Mouse (Mus musculus): ENCODE data around the gene Lingo1. TPM values are rescaled to one million over a fixed set of nuclear protein-coding genes. Genes with fewer than 3 reads are reported as not detected.

Lingo1 gene
- polyA plus RNA-seq, 1 experiment from 2014 or later, result 47.8 TPM

- ATAC-seq (ENCODE audit: low FRiP score, low read depth), result 0 out of 2 replicates have a peak, but pooled peaks have one; percentile 44
- Histone ChIP-seq H3K27me3 (replicated peaks) (0 out of 2 replicates have a peak, but pooled peaks cover 2% of the 10 kb centered on the region), H3K36me3 (no peaks in the 10 kb centered on the region)
Observed at GRCm38 (mm10) chr9:56774231-56774630, 22.0 kb downstream of the Lingo1 start.

GRCm38 (mm10) chr9:56773666-56774065 lies 22.6 kb downstream of the Lingo1 start:
- ATAC-seq (ENCODE audit: low FRiP score, low read depth), result no peak
- Histone ChIP-seq H3K9me3 (no peaks in the 10 kb centered on the region), H3K27me3 (replicated peaks) (0 out of 2 replicates have a peak, but pooled peaks cover 2% of the 10 kb centered on the region), H3K36me3 (no peaks in the 10 kb centered on the region), H3K27ac (no peak overlapping the region), H3K9ac (no peak overlapping the region), H3K4me3 (no peak overlapping the region), H3K4me1 (peaks cover 27% of the 10 kb centered on the region), H3K4me2 (replicated peaks) (no peak overlapping the region)
- WGBS, result 70% methylated on average over 7 of the region's 7 CpGs

More at GRCm38 (mm10) chr9:56774231-56774630, 22.0 kb downstream of the Lingo1 start:
- WGBS, result 49% methylated on average over 6 of the region's 6 CpGs
- Histone ChIP-seq H3K4me1 (peaks cover 27% of the 10 kb centered on the region), H3K9me3 (no peaks in the 10 kb centered on the region), H3K4me2 (replicated peaks) (no peak overlapping the region), H3K9ac (no peak overlapping the region), H3K4me3 (no peak overlapping the region), H3K27ac (no peak overlapping the region)

- Histone ChIP-seq H3K4me1 (peaks cover 29% of the 10 kb centered on the region), H3K36me3 (no peaks in the 10 kb centered on the region), H3K27ac (no peak overlapping the region), H3K9me3 (no peaks in the 10 kb centered on the region), H3K4me2 (replicated peaks) (no peak overlapping the region), H3K4me3 (no peak overlapping the region), H3K27me3 (replicated peaks) (0 out of 2 replicates have a peak, but pooled peaks cover 2% of the 10 kb centered on the region), H3K9ac (no peak overlapping the region)
- peak; percentile 38; the same call in 1 of the 2 replicates for ATAC-seq (ENCODE audit: low FRiP score, low read depth)
- WGBS, result 68% methylated on average over 9 of the region's 9 CpGs
Observed at GRCm38 (mm10) chr9:56767653-56768136, 28.6 kb downstream of the Lingo1 start.

GRCm38 (mm10) chr9:56766629-56767357 lies 29.5 kb downstream of the Lingo1 start:
- no peaks in the 10 kb centered on the region for H3K36me3 ChIP-seq
- H3K4me2 ChIP-seq (replicated peaks), result no peak overlapping the region
- ATAC-seq (ENCODE audit: low FRiP score, low read depth), result no peak
- no peak overlapping the region for H3K4me3 ChIP-seq
- peaks cover 28% of the 10 kb centered on the region for H3K4me1 ChIP-seq
- no peak overlapping the region for H3K27ac ChIP-seq
- H3K27me3 ChIP-seq (replicated peaks), result no peaks in the 10 kb centered on the region
- H3K9ac ChIP-seq, result no peak overlapping the region
- 62% methylated on average over 11 of the region's 11 CpGs for WGBS
- H3K9me3 ChIP-seq, result no peaks in the 10 kb centered on the region

- WGBS, result 70% methylated on average over 9 of the region's 9 CpGs
- Histone ChIP-seq H3K9ac (no peak overlapping the region), H3K4me1 (peaks cover 20% of the 10 kb centered on the region), H3K9me3 (no peaks in the 10 kb centered on the region), H3K36me3 (no peaks in the 10 kb centered on the region), H3K4me2 (replicated peaks) (no peak overlapping the region), H3K27me3 (replicated peaks) (no peaks in the 10 kb centered on the region; the same call in 1 of the 2 replicates), H3K27ac (no peak overlapping the region), H3K4me3 (no peak overlapping the region)
- no peak for ATAC-seq (ENCODE audit: low FRiP score, low read depth)
Observed at GRCm38 (mm10) chr9:56762106-56762562, 34.1 kb downstream of the Lingo1 start.

GRCm38 (mm10) chr9:56757791-56758190 lies 38.5 kb downstream of the Lingo1 start:
- no peaks in the 10 kb centered on the region; the same call in 1 of the 2 replicates for H3K27me3 ChIP-seq (replicated peaks)
- H3K9me3 ChIP-seq, result no peaks in the 10 kb centered on the region
- no peaks in the 10 kb centered on the region for H3K36me3 ChIP-seq
- no peak overlapping the region for H3K9ac ChIP-seq
- H3K4me2 ChIP-seq (replicated peaks), result peak overlapping the region; percentile 30; the same call in 1 of the 2 replicates
- H3K4me1 ChIP-seq, result peaks cover 20% of the 10 kb centered on the region
- H3K4me3 ChIP-seq, result no peak overlapping the region
- peak; percentile 82 for ATAC-seq (ENCODE audit: low FRiP score, low read depth)
- 0 out of 2 replicates have a peak overlapping the region, but pooled peaks have one; percentile 27 for H3K27ac ChIP-seq
- WGBS, result 4% methylated on average over 11 of the region's 11 CpGs

GRCm38 (mm10) chr9:56755119-56755518 lies 41.1 kb downstream of the Lingo1 start:
- no peaks in the 10 kb centered on the region for H3K27me3 ChIP-seq (replicated peaks)
- H3K27ac ChIP-seq, result no peak overlapping the region
- no peak overlapping the region for H3K4me2 ChIP-seq (replicated peaks)
- H3K9me3 ChIP-seq, result no peaks in the 10 kb centered on the region
- no peak overlapping the region for H3K4me3 ChIP-seq
- no peaks in the 10 kb centered on the region for H3K36me3 ChIP-seq
- no peak overlapping the region for H3K9ac ChIP-seq
- H3K4me1 ChIP-seq, result peaks cover 20% of the 10 kb centered on the region
- 81% methylated on average over 5 of the region's 5 CpGs for WGBS
- ATAC-seq (ENCODE audit: low FRiP score, low read depth), result no peak

GRCm38 (mm10) chr9:56753386-56753785 lies 42.9 kb downstream of the Lingo1 start:
- H3K36me3 ChIP-seq, result no peaks in the 10 kb centered on the region
- H3K27me3 ChIP-seq (replicated peaks), result no peaks in the 10 kb centered on the region
- no peak overlapping the region for H3K4me3 ChIP-seq
- no peak overlapping the region for H3K9ac ChIP-seq
- H3K4me1 ChIP-seq, result peaks cover 15% of the 10 kb centered on the region
- ATAC-seq (ENCODE audit: low FRiP score, low read depth), result no peak
- no peaks in the 10 kb centered on the region for H3K9me3 ChIP-seq
- H3K4me2 ChIP-seq (replicated peaks), result no peak overlapping the region
- WGBS, result 83% methylated on average over 6 of the region's 6 CpGs
- no peak overlapping the region for H3K27ac ChIP-seq

GRCm38 (mm10) chr9:56748056-56748455 lies 48.2 kb downstream of the Lingo1 start:
- H3K4me3 ChIP-seq, result no peak overlapping the region
- H3K4me1 ChIP-seq, result peaks cover 7% of the 10 kb centered on the region
- H3K4me2 ChIP-seq (replicated peaks), result no peak overlapping the region
- no peak for ATAC-seq (ENCODE audit: low FRiP score, low read depth)
- H3K36me3 ChIP-seq, result no peaks in the 10 kb centered on the region
- no peak overlapping the region for H3K27ac ChIP-seq
- no peaks in the 10 kb centered on the region for H3K27me3 ChIP-seq (replicated peaks)
- H3K9ac ChIP-seq, result no peak overlapping the region
- 55% methylated on average over 5 of the region's 5 CpGs for WGBS
- H3K9me3 ChIP-seq, result no peaks in the 10 kb centered on the region

GRCm38 (mm10) chr9:56746926-56747294 lies 49.4 kb downstream of the Lingo1 start:
- no peak overlapping the region for H3K9ac ChIP-seq
- H3K36me3 ChIP-seq, result no peaks in the 10 kb centered on the region
- H3K27ac ChIP-seq, result no peak overlapping the region
- no peaks in the 10 kb centered on the region for H3K27me3 ChIP-seq (replicated peaks)
- WGBS, result 71% methylated on average over 4 of the region's 4 CpGs
- no peak overlapping the region for H3K4me3 ChIP-seq
- no peak overlapping the region for H3K4me2 ChIP-seq (replicated peaks)
- H3K9me3 ChIP-seq, result no peaks in the 10 kb centered on the region
- no peak for ATAC-seq (ENCODE audit: low FRiP score, low read depth)
- peaks cover 7% of the 10 kb centered on the region for H3K4me1 ChIP-seq

- peaks cover 7% of the 10 kb centered on the region for H3K4me1 ChIP-seq
- ATAC-seq (ENCODE audit: low FRiP score, low read depth), result no peak
- no peaks in the 10 kb centered on the region for H3K9me3 ChIP-seq
- no peak overlapping the region for H3K9ac ChIP-seq
- H3K27ac ChIP-seq, result no peak overlapping the region
- H3K4me3 ChIP-seq, result no peak overlapping the region
- H3K4me2 ChIP-seq (replicated peaks), result no peak overlapping the region
- WGBS, result 67% methylated on average over 14 of the region's 14 CpGs
- no peaks in the 10 kb centered on the region for H3K27me3 ChIP-seq (replicated peaks)
- H3K36me3 ChIP-seq, result no peaks in the 10 kb centered on the region
Observed at GRCm38 (mm10) chr9:56746195-56746925, 49.9 kb downstream of the Lingo1 start.

GRCm38 (mm10) chr9:56744369-56744768 lies 51.9 kb downstream of the Lingo1 start:
- Histone ChIP-seq H3K27me3 (replicated peaks) (no peaks in the 10 kb centered on the region), H3K4me3 (no peak overlapping the region), H3K9me3 (no peaks in the 10 kb centered on the region), H3K36me3 (no peaks in the 10 kb centered on the region), H3K4me2 (replicated peaks) (no peak overlapping the region), H3K9ac (no peak overlapping the region), H3K27ac (no peak overlapping the region), H3K4me1 (peaks cover 7% of the 10 kb centered on the region)
- 69% methylated on average over 5 of the region's 5 CpGs for WGBS
- ATAC-seq (ENCODE audit: low FRiP score, low read depth), result no peak
